Mouse (Mus musculus) T-helper 1 cell (primary cell): Measurements from ENCODE around the gene Ninj2.

Experiments
- in situ Hi-C: fragments of 300-600 bp; cut with MboI, MseI; formaldehyde crosslinking; loops from one replicate; pipeline ENCODE4 v1.15.1; 2025; ENCODE audit warnings: high pct_unique_total_duplicates

Gene Ninj2

DNA sequence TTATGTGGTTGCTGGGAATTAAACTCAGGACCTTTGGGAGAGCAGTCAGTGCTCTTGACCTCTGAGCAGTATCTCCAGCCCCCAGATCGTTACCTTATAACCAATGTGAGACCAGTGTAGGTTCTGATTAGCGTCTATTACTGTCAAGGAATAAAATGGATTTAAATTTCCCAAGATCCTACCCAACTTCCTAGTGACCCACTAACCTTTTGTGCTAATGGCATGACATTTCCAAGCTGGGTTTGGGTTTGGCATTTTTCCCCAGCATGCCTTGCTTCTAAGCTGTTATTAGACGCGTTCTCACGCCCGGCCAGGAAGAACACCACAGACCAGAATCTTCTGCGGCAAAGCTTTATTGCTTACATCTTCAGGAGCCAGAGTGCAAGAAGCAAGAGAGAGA is 34.2 kb downstream of the Ninj2 start:
- in situ Hi-C loops: no loop called here

DNA sequence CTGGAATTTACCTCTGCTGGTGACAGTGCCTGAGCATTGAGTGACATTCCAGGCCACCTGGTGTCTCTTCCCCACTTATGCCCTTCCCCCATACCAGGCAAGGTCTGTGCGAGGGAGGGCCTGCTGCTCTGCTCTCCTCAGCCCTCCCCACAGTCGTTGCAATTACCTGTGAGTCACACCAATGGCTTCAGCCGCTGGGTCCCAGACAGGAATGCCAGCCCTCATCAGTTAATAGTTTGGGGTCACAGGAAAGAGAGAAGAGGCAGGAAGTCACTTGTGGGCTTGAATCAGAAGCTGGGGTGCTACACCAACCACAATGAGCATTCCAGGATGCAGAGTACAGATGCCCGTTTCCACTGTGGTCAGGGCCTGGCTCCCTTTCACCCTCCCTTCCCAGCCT is 41.6 kb downstream of the Ninj2 start:
- in situ Hi-C loops: no loop called here

DNA sequence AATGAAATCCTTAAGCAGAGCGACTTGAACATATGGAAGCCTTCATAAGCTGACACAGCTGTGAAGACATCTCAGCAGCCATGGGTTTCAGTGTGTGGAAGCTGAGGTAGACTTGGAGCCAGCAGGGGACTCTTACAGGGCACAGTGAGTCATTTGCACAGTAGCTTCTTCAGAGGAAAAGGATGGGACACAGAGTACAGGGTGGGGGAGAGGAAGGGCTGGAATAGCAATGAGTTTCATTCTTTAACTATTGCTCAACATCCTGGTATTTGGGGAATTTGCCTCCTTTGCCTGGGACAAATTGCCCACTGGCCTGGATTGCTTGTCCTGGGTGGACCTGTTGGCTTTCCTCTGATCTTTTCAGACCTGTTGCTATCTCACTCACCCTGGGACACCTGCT is 52.3 kb downstream of the Ninj2 start:
- in situ Hi-C loops: no loop called here

DNA sequence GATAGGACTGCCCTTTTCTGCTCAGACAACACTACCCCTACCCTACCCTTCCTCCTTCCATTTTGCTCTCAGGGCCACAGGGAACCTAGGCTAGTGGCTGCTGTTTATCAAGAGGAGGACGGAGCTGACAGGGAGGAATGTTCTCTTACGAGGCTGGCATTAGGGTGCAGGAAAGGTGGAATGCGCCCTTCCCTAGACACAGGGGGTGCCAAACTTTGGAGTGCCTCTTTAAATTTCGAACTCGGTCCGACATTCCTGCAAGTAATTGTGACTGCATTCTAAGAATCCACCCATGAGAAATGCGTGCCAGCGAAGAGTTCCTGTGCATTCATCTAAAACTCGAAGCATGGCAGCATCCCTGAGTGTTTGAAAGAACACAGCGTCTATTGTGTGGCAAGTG is 53.5 kb downstream of the Ninj2 start:
- in situ Hi-C loops: no loop called here

DNA sequence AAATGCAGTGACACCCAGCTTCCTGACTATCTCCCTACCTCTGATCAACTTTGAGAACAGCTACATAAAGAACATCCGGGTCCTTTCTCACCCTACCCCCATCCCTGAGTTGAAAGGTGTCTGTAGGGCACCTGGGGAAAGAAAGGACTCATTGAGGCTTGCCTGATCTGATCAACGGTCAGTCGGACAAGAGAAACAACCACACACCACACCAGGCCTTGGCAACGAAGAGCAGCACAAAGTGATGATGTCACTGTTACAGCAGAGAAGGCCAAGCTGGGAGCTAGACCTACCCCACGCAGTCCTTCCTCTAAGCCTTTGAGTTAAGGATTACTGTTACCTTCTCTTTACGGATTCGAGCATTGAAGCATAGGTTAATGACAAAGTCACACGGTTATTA is 54.3 kb downstream of the Ninj2 start:
- in situ Hi-C loops: no loop called here

DNA sequence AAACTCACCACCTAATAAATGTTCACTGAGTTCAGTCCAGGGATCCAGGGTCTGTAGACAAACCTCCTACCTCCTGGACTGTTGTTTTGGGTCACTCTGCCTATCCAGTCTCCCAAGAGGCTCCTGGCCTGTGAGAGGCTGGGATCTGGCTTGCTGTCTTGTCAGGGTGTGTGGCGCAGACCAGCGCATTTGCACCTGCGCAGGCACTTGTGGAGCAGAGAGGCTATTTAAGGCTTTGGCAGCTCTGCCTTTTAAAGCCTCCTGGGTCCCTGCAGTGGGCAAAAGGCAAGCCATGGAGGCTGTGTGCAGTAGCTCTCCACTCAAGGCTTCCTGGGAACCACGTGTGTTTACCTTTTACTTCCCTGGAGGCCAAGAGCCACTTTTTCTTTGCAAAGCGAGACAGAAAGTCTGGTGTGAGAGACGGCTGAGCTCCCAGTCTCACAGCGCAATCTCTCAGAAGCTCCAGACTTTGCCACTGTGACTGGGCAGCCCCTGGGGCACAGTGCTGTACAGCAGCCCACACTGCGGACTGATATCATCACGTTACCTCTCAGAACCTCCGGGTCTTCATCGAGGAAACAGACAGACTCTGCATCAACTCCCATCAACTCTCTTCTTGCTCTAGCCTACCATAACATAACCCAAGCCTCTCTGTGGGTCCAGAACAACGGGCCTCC is 55.7 kb downstream of the Ninj2 start:
- in situ Hi-C loops: no loop called here

DNA sequence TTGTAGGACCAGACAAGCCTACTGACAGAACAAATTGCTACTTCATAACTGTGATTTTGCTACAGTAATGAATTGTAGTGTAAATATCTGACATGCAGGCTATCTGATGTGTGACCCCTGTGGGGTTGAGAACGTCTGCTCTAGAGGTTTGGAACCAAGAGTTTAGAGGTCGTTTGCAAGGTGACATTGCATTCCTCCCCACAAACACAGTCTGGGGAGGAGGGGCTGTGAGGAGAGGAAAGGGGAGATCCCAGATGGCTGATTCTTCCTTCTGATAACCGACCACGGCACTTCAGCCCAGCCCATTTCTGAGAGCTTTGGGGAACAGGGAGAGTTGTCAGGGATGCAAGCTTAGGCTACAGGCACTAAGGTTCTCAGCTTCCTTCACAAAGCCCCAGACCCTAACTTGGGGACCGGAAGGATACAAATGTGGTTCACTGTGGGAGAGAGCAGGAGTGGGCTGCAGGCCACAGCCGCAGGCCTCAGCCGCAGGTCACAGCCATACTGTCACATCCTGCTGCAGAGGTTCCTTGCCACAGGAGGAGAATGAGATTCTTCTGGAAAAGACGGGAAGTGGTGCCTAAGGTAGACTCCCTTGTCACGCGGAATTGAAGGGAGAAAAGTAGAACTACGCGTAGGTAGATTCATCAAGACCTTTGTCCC is 56.4 kb downstream of the Ninj2 start:
- in situ Hi-C loops: no loop called here

DNA sequence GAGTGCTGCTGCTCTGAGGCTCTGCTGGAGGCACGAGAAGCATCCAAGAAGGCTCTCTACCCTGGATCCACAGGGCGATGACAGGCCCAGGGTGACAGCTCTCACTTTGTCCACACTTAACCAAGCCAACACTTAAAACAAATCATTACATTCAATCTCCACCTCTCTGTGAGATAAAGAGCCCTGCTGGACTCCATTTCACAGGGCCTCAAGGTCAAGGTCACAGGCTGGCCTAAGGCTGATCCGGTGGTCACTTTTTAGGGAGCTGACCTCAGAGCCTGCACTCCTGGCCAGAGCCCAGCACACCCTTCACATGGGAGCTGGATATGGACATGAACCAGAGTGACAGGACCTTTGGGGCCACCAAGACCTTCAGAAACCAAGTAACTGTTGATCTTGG is 57.1 kb downstream of the Ninj2 start:
- in situ Hi-C loops: no loop called here

DNA sequence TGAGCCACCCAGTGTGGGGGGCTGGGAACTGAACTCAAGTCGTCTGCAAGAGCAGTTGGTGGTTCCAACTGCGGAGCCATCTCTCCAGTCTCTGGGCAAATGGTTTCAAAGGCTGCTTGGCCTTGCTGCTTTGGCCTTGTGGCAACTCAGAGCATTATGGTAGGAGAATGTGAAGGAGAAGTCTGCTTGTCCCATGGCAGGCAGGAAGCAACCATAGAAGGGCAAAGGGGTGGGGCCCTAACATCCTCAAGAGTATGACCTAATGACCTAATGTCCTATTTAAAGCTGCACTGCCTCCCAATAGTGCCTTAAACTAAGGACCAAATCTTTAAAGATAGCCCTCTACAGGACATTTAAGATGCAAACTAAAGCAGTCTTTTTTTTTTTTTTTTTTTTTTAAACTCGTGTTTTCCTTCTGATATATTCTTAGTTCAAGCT is 58.5 kb downstream of the Ninj2 start:
- in situ Hi-C loops: no loop called here

DNA sequence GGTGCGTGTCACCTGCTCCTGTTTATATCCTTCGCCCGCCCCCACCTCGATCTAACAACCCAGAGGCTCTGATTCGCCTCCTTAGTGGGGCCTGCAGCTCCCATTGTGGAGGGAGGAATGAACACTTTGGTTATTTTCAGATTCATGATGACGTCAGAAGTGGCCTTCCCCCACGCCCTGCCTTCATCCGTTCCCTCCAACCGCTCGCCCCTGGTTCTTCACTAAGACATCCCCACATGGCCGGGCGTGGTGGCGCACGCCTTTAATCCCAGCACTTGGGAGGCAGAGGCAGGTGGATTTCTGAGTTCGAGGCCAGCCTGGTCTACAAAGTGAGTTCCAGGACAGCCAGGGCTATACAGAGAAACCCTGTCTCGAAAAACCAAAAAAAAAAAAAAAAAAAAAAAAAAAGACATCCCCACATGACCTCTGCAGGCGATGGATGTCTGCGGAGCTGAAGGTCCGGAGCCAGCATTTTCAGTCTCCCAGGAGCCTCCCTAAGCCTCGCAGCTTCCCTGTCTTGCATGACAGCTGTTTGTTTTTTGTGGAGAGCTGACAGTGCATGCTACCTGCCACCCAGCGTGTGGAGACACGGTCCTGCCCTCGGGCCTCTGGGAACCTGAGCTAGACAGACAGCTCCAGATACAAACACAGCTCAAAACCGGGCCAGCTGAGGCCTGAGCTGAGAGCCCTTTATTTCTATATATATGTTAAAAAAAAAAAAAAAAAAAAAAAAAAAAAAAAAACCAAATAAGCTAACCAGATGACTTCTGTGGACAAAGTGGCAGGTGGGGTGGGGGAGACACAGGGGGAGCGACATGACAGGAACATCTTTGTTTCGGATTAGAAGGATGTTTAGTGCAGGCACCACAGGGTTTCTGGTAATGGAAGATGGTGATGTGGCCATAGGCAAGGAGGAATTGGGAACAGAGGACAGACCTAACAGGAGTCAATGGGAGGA is 59.9 kb downstream of the Ninj2 start:
- in situ Hi-C loops: no loop called here

DNA sequence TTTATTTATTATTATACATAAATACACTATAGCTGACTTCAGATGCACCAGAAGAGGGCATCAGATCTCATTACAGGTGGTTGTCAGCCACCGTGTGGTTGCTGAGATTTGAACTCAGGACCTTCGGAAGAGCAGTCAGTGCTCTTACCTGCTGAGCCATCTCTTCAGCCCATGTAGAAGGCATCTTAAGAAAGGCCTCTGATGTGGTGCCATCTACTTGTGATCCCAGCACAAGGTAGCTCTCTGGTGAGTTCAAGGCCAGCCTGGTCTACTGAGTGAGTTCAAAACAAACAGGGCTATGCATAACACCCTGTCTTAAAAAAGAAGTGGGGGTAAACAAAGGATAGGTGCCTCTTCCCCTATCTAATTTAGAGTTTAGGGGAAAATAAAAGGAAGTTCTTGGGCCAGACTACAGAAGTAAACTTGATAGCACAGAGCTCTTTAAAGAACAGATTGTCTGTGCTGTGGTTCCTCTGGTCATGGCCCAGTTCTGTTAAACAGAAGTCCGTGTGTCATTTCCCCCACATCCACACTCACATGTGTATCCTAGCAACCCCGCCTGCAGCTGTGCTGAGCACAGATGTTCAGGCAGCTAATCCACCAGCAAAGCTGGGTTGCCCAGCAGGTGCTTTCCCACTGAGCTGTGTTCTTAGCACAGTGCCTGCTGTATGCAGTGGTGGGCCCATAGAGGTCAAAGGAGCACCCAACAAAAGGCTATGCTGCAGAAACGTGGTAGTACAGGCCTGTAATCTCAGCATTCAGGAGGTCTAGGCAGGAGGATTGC is 61.6 kb downstream of the Ninj2 start:
- in situ Hi-C loops: no loop called here

DNA sequence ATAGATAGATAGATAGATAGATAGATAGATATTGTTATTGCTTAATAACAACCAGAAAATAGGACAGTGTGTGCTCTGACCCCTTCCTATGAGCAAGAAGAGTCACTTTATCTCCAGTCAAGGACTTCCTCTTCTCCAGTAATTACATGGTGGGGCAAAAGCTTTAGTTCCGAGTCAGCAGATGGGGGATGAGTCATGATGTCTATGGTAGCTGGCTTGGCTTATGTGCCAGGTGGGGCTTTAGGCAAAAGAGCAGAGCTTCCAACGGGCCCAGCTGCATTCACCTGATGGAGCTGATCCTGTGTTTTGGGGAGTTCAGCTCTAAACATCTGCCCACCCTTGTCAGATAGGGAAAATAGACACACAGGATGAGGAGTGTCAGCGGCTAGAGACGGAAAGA is 62.4 kb downstream of the Ninj2 start:
- in situ Hi-C loops: no loop called here

DNA sequence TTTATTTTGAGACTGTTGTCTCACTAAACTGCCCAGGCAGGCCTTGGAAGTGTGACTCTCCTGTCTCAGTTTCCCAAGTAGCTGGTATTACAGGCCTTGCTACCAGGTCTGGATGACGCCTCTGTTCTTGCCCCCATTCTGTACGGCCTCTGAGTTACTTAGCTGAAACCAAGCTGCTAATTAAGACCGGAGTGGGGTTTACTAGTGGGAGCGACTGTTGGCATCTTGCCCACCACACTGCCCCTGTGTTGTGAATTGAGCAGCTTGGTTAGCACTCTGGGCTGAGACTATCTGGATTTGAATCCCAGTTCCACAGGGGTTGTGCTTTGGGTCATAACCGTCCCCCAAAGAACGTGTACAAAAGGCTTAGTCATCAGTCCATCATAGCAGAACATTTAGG is 64.3 kb downstream of the Ninj2 start:
- in situ Hi-C loops: no loop called here

DNA sequence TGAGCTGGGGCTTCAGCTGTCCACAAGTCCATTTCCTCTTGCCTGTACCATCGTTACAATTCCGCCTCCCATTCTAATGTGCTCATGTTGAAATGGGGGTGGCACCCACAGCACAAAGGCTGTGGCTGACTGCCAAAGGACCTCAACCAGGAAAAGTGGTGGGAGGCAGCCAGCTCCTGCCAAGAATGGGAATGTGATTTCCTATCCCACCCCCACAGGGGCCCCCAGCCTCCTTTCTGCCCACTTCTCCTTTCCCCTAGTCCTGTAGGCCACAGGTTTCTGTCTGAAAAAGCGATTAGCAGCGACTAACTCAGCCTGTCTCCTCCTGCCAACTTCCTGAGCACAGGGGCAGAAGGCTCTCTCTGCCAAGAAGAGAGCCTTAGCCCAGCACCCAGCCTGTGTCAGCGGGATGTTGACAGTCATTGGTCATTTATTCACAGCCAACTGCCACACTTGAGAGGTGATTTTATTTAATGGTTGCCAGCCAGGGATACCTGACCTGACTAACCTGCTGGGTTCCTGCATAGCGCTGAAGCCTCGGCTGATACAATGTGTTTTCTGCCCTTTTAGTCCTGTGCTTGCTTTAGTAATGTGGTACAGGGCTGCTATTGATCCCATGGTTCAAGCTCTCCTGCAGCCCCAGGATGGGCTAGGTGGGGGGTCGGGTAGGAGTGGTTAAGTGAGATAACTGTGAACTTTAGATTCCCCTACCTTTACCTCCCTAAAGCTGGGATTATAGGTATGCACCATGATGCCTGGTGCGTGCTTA is 66.2 kb downstream of the Ninj2 start:
- in situ Hi-C loops: no loop called here

DNA sequence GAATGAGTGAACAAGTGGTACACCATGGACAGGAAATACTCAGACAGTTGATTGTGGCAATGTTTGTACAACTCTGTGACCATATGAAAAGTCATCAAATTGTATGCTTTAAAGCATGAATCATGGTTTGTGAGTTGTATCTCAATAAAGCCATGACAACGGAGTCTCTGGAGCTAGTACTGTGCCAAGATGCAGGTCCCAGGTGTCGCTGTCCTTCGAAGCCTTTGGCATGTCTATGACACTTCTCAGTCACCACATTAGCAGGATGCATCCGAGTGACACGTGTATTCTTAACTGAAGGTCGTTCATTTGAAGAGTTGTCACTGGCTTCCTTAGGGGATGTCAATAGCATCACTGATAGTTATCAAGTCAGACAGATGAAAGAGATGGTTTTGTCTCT is 69.8 kb downstream of the Ninj2 start:
- in situ Hi-C loops: no loop called here

DNA sequence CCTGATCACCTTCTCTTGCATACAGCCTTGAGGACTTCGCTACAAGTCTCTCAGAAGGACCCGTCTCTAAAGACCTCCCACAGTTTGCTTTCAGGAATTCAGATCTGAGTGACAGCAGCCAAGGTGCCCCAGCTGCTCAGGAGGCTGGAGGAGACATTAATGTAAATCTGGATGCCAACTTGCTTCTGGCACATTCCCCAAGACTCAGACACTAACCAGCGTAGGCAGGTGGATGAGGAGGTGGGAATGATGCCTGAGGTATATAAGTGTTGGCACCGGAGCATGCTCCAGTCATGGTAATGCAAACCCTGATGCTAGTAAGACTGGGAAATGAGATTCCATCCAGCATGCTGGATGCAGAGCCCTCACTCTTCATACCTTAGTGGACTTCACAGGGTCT is 71.6 kb downstream of the Ninj2 start:
- in situ Hi-C loops: no loop called here

DNA sequence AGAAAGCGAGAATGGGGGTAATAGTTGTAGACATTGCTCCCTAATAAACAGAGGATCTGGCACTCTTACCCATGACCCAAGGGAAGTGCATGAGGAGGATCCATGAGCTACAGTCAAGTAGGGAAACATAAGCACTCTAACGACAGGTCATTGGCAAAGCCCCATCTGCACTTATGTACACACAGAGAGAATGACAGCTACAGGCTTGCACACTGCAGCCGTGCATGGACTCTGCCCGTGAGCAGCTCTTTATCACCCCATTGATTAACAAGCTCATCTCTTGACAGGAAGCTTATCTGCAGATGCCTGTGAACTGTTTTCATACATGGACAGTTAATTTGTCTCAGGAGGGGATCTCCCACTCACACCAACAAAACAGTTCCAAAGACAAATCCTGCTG is 74.4 kb downstream of the Ninj2 start:
- in situ Hi-C loops: no loop called here

DNA sequence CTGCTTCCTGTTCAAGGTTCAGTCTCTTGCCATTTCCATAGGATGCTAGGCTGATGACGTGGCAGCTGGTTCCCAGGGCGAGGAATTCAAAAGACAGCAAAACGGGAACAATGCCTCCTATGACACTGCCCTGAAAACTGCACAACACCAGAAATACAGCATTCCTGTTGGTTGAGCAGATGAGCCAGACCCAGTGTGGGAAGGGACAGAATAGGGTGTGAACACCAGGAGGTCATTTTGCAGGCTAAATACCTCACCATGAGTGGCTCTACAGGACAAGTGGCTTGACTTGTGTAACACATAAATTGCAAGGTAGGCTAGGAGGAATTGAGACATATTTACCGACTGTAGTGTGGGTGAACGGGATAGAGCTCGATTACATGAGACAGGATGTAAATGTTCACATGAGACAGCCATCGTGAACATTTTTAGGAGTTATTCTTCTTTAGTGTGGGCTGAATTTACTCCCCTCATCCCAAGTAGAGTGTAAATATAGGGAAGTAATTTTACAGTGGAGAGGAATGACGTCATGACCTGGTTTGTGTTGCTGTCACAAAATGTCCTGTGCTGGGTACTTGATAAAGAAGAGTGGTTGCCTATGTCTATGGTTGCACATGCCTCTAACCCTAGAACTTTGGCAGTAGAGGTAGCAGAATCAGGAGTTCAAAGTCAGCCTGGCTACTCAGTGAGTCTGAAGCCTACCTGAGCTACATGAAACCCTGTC is 79.3 kb downstream of the Ninj2 start:
- in situ Hi-C loops: no loop called here

DNA sequence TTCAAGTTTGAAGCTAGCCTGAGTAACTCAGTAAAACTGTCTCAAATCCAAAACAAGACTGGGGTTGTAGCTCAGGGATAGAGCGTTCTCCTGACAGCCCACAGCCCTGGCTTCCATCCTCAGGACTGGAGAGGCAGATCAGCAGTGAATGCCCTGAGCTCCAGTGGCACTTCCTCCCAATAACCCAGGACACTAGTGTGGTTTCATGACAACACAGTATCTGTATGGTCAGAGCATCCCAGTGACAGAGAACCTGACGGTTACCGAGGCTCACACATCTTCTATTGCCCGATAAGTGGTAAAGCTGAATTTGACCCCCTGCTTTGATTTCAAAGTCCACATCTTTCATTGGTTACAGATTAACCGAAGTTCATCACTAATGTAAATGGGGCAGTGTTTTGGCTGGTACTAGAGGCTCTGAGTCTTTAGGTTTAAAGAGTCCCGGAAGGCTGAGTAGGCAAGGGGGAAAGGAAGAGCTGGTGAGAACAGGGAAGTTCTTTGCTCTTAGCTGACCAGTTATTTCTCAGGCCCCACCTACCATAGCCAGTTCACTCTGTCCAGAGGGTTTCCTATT is 81.0 kb downstream of the Ninj2 start:
- in situ Hi-C loops: no loop called here

DNA sequence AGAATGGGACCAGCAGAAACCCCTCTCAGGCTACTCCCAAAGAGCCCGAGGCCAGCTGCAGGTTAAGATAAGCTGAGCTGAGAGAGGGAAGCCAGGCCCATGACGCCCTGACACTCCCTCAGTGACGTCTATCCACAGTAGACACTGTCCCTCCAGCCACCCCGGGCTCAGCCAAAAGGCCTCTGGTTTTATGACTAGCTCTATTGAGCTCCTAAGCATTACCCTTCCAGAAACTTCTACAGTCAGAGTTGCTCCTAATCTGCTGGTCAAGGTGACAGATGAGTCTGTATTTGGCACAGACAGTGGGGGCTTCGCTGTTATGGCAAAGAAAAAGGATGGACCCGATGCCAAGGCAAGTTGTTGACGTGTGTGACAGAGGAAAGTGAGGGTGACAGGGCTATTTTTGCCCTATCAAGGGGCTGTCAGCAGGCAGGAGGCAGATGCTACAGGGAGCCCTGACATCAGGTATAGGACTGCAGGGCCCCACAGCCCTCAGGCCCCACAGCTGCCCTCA is 81.5 kb downstream of the Ninj2 start:
- in situ Hi-C loops: no loop called here
